Mouse (Mus musculus) adrenal gland (tissue): ENCODE results near the gene Dcst1.

Experiments used
- intact Hi-C: fragments of 180-260 bp; cut with DNase I; formaldehyde crosslinking; loops from one replicate; pipeline ENCODE4 v1.15.1; 2025

Dcst1 gene

DNA sequence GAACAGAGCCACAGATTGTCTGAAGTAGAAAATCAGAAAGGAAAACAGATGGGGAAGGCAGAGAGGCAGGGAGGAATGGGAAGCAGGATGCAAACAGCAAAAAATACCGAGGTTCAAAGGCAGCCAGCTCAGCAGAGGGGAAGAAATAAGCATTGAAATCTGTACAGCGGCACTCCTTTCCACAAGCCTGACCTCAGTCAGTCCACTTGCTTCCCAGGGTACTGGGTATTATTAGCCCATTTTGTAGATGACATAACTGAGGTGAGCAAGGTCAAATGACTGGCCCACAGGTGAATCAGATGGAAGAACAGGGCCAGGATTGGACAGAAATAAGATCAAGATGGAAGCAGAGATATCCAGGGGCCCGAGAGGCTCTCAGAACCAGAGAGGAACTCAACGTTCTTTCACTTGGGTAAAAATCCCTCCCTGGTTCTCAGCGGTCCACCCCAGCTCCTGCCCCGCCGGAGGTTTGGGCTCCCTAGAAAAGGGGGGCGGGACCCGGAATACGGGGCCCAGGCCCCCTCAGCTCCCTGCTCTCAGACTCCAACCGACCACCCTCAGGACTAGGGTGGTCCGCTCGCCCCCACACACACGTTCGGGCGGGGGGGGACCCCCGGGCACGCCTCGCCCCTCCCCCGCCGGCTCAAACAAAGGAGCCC is 27.9 kb downstream of the Dcst1 start:
- intact Hi-C loops = no loop called here

DNA sequence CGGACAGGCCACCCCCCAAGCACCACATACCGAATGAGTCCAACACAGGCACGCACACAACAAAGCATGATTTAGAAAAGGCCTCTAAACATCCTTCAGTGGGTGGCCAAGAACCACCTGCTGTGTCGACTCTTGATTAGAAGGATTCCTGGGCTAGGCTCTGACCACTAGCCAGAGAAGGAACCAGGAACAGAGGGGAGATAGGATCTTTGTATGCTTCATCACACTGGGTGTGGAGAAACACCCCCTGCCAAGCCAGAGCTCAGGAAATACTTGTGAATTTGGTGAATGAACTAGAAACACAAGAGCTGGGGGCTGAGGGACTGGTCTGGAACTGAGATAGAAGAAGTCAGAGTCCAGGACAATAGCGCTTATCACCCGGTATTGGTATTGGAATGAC is 28.5 kb downstream of the Dcst1 start:
- intact Hi-C loops = no loop called here

DNA sequence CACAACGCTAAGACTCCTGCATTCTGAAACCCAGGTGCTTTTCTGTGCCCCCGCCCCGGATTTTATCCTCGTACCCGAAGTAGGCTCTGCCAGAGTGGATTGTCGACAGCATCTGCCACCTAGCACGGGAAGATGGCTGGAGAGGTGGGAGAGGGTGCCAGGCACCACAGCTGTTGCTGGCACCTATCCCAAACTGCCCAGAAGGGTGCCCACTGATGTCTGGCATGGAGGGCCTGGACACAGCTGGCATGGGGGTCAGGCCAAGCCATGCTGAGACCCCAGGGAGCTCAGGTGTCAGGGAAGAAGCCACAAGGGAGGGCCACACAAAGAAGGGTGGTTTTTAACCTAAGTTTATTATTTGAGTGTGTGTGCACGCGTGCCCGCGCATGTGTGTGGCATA is 32.0 kb downstream of the Dcst1 start:
- intact Hi-C loops = no loop called here

DNA sequence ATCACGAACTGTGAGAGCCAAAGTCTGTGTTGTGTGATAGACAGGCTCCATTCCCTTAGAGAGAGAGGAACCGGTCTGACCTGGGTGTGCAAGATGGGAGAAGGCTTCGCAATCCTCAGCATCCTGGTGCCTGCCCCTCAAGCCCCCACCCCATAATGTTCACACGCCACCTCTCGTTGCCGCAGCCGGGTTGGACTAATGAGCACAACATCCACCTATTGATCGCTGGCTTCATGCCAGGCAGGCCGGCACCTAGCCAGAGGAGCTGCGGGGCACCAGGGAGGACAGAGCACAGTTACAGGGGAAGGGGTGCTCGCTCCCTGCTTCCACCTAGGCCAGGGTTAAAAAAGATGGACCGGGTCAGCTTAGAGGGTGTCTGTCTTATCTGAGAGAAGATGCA is 32.6 kb downstream of the Dcst1 start:
- intact Hi-C loops = no loop called here

DNA sequence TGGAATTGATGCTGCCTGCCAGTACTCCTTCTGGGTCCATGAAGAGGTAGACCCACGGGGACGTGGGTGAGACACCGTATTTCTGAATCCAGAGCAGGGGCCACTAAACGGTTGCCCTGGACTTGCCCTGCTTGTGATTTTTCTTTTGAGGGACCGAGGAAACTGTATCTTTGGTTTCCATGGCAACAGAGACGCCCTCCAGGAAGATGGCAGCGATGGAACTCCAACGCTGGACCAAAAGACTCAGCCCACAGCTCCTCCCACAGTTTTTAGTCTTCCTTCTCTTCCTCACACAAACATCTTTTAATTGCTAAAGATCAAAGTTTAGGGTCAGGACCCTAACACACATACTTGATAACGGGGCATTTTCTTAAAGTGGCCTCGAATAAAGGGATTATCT is 33.0 kb downstream of the Dcst1 start:
- intact Hi-C loops = no loop called here

DNA sequence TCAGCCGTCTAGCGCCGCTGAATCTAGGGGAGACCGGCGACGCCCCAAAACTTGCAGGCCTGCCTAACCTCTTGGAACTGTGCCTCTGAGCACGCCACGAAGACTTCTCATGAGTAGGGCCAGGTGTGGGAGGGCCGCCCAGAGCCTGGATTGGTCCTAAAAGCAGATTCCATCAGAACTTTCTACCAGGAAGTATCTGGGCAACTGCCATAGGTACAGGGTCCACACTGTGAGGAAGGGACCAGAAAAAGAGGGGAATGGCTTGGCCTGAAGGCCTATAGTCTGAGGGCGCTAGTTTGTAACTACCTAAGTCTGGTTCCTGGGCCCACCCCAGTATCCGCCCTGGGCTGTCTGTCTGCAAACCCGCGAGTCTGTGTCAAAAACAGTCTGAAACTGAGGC is 33.5 kb downstream of the Dcst1 start:
- intact Hi-C loops = no loop called here

DNA sequence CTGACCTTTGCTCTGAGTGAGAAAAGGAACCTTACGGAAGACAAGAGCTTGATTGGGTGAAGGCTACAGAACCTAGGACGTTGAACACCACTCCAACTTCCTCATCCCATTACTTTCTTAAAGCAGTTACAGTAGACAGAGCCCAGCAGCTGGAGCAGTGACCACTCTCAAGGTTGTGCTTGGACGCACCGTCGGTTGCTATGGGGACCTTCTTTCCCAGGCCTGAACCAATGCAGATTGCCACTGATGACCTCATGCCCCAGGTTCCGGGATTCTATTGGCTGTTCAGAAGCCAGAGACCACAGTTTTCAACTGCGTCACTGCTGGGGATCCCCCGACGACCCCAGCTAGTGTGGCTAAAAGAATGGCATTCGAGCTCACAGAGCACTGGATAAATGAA is 34.1 kb downstream of the Dcst1 start:
- intact Hi-C loops = no loop called here

DNA sequence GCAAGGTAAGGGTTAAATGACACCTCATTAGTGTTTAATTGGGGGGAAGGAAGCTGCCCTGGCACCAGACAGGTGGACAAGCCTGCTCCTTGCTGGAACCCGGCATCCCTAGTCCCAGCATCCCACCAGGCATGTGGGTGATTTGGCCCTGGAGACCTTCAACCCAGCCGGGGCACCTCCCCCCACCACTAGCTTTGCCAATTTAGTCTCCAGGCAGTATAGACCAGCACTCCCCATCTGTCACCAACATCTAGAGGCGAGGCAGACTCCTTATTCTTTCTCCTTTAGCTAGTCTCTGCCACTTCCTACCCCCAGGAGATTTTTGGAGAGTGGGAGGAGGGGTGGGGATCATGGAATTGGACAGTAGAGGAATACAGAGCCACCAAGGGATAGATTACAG is 34.7 kb downstream of the Dcst1 start:
- intact Hi-C loops = no loop called here

DNA sequence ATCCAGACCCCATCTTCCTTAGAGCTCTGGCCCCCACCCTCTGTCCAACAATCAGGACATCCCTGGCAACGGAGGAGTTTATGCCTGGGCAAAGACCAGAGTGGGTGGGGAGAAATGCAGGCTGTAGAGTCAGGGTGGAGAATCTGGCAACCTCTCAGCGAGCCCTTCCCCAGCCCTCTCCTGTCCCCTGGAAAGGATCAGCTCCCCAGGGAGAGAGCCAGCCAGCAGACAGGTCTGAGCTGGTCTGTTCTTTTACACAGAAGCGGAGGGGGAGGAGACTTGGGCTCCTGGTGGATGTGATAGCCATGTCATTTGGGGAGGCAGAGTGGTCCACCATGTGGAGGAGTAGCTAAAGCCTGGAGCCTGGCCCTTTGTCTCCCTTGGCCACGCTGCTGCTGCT is 36.4 kb downstream of the Dcst1 start:
- intact Hi-C loops = no loop called here

DNA sequence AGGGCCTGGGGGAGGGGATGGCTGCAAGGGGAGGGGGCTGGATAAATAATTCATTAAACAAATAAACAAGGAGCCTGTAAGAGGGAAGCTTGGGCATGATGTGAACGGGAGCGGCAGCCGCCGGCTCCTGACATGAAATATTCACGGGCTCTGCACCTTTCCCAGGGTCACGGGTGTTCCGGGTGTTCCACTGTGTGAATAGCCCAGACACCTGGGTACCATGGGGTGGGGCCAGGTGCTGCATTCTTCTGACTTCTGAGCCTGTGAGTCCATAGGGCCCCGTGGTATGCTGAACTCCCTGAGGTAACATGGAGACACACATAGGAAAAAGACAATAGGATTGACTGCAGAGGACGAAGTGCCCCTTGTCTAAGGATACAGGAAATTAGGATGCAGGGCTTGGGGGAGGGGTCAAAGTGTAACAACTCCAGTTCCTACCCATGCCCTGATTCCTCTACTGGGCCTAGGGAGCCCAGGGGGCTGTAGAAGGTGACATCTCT is 37.6 kb downstream of the Dcst1 start:
- intact Hi-C loops = no loop called here

DNA sequence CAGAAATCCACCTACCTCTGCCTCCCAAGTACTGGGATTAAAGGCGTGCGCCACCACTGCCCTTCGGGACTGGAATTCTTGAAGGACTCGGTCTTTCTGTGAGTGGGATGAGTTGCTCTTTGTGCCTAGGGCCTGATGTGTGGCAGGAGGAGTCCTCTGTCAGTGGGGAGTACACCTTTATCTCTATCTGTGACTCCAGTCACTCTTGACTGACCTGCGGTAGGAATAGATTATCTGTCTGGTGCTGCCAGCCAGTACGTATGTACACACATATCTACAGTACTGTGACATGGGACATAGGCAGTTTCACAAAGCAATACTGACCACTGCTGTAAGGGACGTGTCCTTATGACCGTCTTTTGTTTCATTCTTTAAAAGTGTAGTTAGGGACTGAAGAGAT is 39.2 kb downstream of the Dcst1 start:
- intact Hi-C loops = no loop called here

DNA sequence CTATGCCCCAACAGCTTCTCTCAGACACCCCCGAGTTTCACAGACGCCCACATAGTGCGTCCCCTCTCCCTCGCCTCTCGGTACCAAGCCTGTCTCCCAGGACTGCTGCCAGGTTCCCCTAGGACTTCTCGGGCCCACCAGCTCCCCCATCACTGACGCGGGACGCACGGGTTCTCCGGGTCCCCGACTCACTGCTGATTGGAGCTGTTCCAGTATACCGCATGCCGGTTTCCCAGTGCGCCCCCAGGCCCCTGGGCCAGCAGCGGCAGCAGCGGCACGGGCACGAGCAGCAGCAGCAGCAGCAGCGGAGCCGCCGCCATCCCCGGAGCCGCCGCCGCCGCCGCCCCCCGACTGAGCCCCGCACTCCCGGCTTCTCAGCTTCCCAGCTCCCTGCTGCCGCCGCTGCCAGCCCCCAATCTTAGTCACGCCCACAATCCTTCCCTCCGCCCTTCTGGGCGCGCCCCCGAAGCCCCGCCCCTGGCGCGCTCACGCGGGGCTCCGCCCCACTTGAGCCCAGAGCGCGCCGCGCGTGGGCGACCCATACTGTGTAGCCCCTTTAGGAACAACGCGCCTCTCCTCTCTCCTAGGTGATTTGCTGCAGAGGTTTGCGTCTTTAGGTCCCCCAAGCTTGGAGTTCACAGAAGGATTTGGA is 42.4 kb downstream of the Dcst1 start, which contains the start of gene Efna3:
Gene Efna3 (minus strand): TSS at position 452 of the 652 bp plus-strand sequence.
- intact Hi-C loops = no loop called here

DNA sequence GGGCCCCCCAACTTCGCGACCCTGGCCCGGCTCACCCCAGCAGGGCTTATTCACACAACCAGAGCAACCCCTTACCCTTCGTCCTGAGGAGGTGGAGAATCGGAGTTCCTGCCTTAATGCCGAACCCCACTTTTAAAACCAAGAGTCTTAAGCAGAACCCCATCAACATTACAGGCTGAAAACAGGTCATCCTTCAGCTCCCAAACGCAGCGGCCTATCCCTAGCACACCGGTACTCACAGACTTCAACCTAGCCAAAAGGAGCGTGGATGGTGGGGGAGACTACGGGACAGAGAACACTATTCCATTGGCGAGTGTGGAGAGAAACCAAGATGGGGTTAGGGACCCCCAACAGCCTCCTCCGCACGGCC is 42.9 kb downstream of the Dcst1 start:
- intact Hi-C loops = no loop called here

DNA sequence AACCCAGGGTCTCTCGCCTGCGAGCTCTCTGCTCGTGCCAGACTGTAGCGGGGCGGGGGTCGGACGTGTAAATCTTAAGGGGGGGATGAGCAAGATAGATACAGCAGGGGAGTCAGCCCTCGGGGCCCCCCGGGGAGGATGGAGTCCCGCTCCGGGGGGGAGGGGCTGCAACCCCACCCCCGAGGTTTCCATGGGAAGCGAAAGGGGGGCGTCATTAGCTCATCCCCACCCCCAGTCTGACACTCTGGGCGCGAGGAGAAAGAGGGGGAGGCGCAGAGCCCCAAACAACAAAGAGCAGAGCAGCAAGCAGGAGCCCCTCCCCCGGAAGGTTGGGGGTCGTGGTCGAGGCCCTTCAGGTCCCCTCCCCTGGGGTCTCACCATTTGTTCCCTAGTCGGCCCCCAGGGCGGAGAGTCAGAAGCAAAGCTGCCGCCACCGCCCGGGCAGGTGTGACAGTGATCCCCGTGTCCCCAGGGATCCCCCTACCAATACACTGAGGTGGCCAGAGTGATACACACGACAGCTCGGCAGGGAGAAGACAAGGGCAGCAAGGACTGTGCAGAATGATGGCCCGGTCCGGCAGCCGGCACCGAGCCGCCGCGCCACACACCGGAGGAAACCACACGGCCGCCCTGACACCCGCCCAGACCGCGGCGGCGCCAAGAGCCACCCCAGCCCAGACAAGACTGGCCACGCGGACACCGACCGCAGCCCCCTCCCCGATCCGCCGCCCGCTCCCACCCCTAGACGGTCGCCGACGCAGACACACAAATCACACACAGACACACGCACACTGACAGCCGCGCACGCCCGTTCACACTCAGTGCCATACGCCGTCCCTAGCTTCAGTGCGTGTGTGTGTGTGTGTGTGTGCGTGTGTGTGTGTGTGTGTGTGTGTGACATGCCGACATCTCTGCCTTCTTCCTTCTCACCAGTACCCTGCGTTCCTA is 43.6 kb downstream of the Dcst1 start:
- intact Hi-C loops = no loop called here

DNA sequence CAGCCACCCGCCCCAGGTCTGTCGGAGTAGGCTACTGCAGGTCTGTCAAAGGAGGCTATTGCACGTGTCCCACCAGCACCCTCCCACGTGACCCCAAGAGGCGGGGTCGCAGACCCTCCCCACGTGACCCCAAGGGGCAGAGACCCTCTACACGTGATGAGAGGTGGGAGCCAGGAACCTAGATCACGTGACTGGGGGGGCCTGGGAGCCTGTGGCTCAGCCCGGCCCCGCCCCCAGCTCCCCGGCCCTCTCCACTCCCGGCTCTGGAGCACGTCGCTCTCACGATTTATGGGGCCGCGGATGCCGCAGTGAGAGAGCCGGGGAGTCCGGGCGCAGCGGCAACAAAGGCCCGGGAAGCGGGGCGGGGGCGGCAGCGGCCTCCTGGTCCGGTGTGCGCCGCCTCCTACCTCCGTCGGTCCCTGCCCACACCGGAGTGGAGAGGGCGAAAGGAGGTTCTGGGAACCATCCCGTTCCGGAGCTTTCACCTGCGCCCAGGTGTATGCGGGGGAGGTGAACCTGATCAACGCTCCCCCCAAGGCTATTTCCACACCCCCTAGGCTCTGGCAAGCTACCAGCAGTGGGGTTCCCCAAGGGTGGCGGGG is 44.4 kb downstream of the Dcst1 start:
- intact Hi-C loops = no loop called here

DNA sequence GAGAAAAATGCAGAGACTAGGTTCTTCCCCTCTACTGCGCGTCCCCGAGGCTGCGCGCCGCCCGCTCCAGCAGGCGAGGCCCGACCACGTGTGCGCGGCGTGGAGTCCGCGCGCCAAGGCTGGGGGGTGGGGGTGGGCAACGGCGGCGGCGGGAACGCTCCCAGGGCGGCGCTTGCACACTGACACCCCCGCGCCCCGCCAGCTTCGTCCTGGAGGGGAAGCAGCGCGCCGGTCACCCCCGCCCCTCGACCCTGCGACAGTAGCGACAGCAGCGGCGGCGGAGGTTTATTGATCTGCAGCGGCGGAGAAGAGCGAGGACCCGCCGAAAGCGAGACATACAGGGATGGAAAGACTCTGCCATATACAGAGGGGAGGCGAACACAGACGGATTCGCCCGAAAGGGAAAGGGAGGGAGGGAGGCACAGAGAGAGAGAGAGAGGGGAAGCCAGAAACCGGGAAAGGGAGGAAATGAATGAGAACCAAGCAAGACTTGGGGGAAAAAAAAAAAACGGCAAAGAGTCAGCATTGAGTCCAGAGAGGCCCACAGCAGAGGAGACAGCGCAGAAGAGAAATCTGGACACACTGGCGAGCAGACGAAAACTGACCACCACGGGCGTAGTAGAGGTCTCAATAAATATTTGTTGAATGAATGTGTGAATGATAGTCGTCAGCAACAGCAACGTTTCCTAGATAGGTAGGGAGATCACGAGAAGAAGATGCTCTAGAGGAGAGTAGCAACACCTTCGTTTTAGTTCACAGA is 45.3 kb downstream of the Dcst1 start:
- intact Hi-C loops = loop anchor here (5.0 to 10.0 kb wide), 2 partner anchors 33 to 165 kb away; no protein-coding TSS in a partner anchor

DNA sequence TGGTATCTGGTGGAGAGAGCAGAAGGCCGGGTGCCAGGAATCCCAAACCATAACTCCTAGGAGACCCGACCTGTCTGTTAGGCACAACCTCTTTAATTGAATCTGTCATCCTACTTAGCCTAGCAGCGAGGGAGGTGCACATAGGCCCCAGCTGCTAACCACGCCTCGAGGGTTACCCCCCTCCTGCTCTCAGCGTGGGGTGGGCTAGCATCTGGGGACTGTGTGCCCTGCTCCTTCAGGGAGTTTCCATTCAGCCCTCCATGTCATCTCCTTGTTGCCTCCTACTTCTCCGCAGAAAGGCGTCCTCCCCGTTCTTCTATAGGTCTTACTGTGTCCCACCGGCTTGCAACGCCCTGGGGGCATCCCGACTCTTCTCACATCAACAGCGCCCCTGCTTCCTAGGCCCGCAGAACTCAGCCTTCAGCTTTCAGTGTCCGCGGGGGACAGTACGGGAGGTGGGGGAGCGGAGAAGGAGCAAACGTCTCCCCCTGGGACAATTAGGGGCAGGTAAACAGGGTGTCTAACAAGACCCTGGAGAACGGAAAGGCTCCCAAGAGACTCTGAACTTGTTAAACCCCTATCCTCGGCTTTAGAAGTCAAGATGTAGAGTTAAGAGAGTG is 46.0 kb downstream of the Dcst1 start:
- intact Hi-C loops = loop anchor here (5.0 to 10.0 kb wide), 2 partner anchors 33 to 166 kb away; no protein-coding TSS in a partner anchor

DNA sequence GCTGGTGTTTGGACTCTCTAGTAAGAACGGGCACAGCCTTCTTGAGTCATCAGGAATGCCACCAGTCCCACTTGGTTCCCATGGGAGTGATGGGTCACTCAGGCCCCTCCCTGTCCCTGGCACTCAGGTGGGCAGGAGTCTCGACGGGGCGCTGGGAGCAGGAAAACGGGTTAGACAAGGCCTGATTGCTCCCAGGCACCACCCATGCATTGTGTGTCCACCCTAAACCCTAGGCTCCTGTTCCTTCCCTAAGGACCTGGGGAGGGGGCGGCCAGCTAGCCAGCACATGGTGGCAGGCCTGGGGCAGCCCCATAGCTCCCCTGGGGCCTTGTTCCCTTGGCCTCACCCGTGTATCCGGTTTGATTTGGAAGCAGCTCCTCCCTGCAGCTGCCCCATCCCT is 46.7 kb downstream of the Dcst1 start:
- intact Hi-C loops = loop anchor here (5.0 to 10.0 kb wide), 2 partner anchors 34 to 166 kb away; no protein-coding TSS in a partner anchor

DNA sequence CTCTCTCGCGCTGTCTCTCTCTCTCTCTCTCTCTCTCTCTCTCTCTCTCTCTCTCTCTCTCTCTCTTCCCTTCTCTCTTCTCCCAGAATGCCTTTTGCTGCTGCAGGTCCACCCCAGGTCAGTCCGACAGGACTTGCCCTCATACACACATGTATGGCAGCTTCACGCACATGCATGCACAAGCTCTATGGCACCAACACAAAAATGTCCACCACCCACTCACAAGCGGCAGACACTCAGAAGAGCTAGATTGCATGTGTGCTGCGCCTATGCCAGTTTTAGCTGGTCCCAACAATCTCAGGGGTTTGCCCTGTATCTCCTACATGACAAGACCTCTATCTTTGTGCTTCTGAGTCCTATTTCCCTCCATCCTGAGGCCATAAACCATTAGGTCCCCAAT is 47.8 kb downstream of the Dcst1 start:
- intact Hi-C loops = loop anchor here (5.0 to 10.0 kb wide), 2 partner anchors 35 to 168 kb away; no protein-coding TSS in a partner anchor

DNA sequence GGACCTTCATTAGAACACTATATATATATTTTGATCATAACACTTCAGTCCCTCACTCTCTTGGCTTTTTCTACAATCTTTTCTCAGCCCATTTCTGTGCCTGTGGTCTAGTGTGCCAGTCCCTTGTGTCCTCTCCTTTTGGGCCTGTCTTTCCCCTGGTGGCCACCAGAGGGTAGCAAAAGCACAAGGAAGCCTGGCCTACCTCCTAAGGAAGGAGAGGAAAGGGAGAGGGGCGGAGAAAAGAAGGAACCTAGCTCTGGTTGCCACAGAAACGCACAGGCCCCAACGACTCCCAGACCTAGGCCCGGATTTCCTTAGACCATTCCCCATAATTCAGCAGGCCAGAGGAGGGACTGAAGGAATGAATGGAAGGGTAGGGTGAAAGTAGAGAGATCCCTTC is 48.2 kb downstream of the Dcst1 start:
- intact Hi-C loops = loop anchor here (5.0 to 10.0 kb wide), 2 partner anchors 35 to 168 kb away; no protein-coding TSS in a partner anchor
